10 mouse cellular contexts compared by ENCODE assay signal in the genomic region with DNA sequence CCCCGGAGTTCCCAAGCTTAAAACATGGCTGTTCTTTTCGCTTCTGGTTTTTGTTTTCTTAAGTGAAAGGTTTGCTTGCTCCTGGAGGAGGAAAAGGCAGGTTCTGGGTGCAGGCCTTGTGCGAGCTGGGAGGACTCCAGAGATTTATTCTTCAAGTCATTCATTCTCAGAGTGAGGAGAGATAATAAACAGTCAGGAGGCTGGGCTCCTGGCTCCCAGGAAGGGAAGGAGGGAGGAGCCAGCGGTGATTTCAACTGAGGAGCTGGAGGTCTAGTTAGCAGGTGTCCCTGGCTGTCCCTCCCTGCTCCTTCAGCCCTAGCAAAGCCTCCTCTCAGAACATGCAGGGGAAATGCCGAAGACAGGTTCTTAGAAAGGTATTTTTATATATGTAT. TPM values are rescaled to one million over a fixed set of nuclear protein-coding genes. Genes with fewer than 3 reads are reported as not detected.
DNase-seq lines count a peak whose midpoint lies in the region; ATAC-seq and TF ChIP-seq lines count a peak whose summit lies in the region.
"Had no signal": no experiment of that assay in that cellular context is flagged by ENCODE, and none has a peak within 500 bp of the region (broad histone marks: within the 10 kb centered on the region; RNA-seq: fewer than 3 reads in every experiment).

No protein-coding gene starts in this region.

- TF ChIP-seq POLR2A in heart, adult 2 months (IDR thresholded peaks at IDR 0.05; ENCODE audit: insufficient read depth, low read depth, low read length): peak; percentile 7; the same call in 1 of the 2 replicates

- WGBS in heart, adult 2 months: 18% methylated on average over 5 of the region's 5 CpGs
- WGBS in limb, embryonic 15.5 days: 48% methylated on average over 5 of the region's 5 CpGs
- 55% methylated on average over 5 of the region's 5 CpGs for WGBS in limb, embryonic 10.5 days
- 58% methylated on average over 5 of the region's 5 CpGs for WGBS in embryonic facial prominence, embryonic 15.5 days
- WGBS in liver, embryonic 15.5 days (ENCODE audit: insufficient replicate concordance): 57% methylated on average over 5 of the region's 5 CpGs

- TF ChIP-seq CTCF in heart, adult 2 months (IDR thresholded peaks at IDR 0.05): no peak

- no peak overlapping the region for H3K9ac ChIP-seq in heart, adult 2 months (ENCODE audit: low read depth, low read length)
- H3K9ac ChIP-seq in limb, embryonic 15.5 days: no peak overlapping the region
- H3K9ac ChIP-seq in embryonic facial prominence, embryonic 15.5 days: no peak overlapping the region
- H3K9ac ChIP-seq in liver, embryonic 15.5 days: no peak overlapping the region

- H3K36me3 ChIP-seq in heart, adult 2 months (ENCODE audit: control insufficient read depth, insufficient read depth, low read length): peaks cover 24% of the 10 kb centered on the region
- peaks cover 12% of the 10 kb centered on the region for H3K36me3 ChIP-seq in limb, embryonic 15.5 days
- H3K36me3 ChIP-seq in limb, embryonic 10.5 days: peaks cover 80% of the 10 kb centered on the region
- H3K36me3 ChIP-seq in embryonic facial prominence, embryonic 15.5 days: peaks cover 8% of the 10 kb centered on the region; the same call in 1 of the 2 replicates
- H3K36me3 ChIP-seq in liver, embryonic 15.5 days (replicated peaks): peaks cover 18% of the 10 kb centered on the region

- no peaks in the 10 kb centered on the region for H3K9me3 ChIP-seq in limb, embryonic 15.5 days
- H3K9me3 ChIP-seq in limb, embryonic 10.5 days (replicated peaks): no peaks in the 10 kb centered on the region
- peaks cover 3% of the 10 kb centered on the region; the same call in 1 of the 2 replicates for H3K9me3 ChIP-seq in embryonic facial prominence, embryonic 15.5 days (replicated peaks)
- no peaks in the 10 kb centered on the region for H3K9me3 ChIP-seq in liver, embryonic 15.5 days (replicated peaks)

- H3K4me1 ChIP-seq in heart, adult 2 months (ENCODE audit: control insufficient read depth, insufficient read depth, low read length): peaks cover 31% of the 10 kb centered on the region
- peaks cover 23% of the 10 kb centered on the region for H3K4me1 ChIP-seq in limb, embryonic 15.5 days
- peaks cover 42% of the 10 kb centered on the region for H3K4me1 ChIP-seq in limb, embryonic 10.5 days
- peaks cover 32% of the 10 kb centered on the region for H3K4me1 ChIP-seq in embryonic facial prominence, embryonic 15.5 days
- peaks cover 45% of the 10 kb centered on the region for H3K4me1 ChIP-seq in liver, embryonic 15.5 days (replicated peaks)

- intact Hi-C loops in heart, adult 2 months (cut with DNase I): loop anchor here (2.0 kb wide), 1 partner anchor 16 kb away; no protein-coding TSS in a partner anchor
- intact Hi-C loops in heart, postnatal 14 days (cut with DNase I): no loop called here

- no peak for TF ChIP-seq EP300 in heart, adult 2 months (IDR thresholded peaks at IDR 0.05; ENCODE audit: insufficient read depth, low read depth, low read length)

- no peak for ATAC-seq in limb, embryonic 15.5 days (ENCODE audit: insufficient number of reproducible peaks, low FRiP score, low TSS enrichment, low read depth)
- no peak for ATAC-seq in embryonic facial prominence, embryonic 15.5 days (ENCODE audit: insufficient number of reproducible peaks, low FRiP score, low TSS enrichment, low read depth)
- no peak for ATAC-seq in liver, embryonic 15.5 days (ENCODE audit: insufficient read depth)

- peak overlapping the region; percentile 74 for H3K27ac ChIP-seq in heart, adult 2 months
- peak overlapping the region; percentile 57 for H3K27ac ChIP-seq in limb, embryonic 15.5 days
- H3K27ac ChIP-seq in limb, embryonic 10.5 days: no peak overlapping the region
- H3K27ac ChIP-seq in embryonic facial prominence, embryonic 15.5 days (replicated peaks): peak overlapping the region; percentile 18; the same call in 1 of the 2 replicates
- peak overlapping the region; percentile 48 for H3K27ac ChIP-seq in liver, embryonic 15.5 days (replicated peaks)

- no peaks in the 10 kb centered on the region for H3K27me3 ChIP-seq in heart, adult 2 months (ENCODE audit: control insufficient read depth, insufficient read depth, low read length)
- no peaks in the 10 kb centered on the region for H3K27me3 ChIP-seq in limb, embryonic 15.5 days
- H3K27me3 ChIP-seq in limb, embryonic 10.5 days (ENCODE audit: low read depth, poor library complexity, severe bottlenecking): no peaks in the 10 kb centered on the region
- no peaks in the 10 kb centered on the region for H3K27me3 ChIP-seq in embryonic facial prominence, embryonic 15.5 days
- H3K27me3 ChIP-seq in liver, embryonic 15.5 days: peaks cover 10% of the 10 kb centered on the region; the same call in 1 of the 2 replicates
- H3K27me3 ChIP-seq: CH12.LX had no signal

- peak overlapping the region; percentile 8; the same call in 1 of the 2 replicates for H3K4me3 ChIP-seq in heart, adult 2 months
- H3K4me3 ChIP-seq in limb, embryonic 15.5 days: no peak overlapping the region
- H3K4me3 ChIP-seq in limb, embryonic 10.5 days: no peak overlapping the region
- H3K4me3 ChIP-seq in embryonic facial prominence, embryonic 15.5 days (replicated peaks): no peak overlapping the region
- no peak overlapping the region for H3K4me3 ChIP-seq in liver, embryonic 15.5 days (replicated peaks)
- H3K4me3 ChIP-seq: myocyte had no signal

- H3K79me2 ChIP-seq in heart, adult 2 months (replicated peaks; ENCODE audit: control insufficient read depth, insufficient read depth, low read length): 0 out of 2 replicates have a peak, but pooled peaks cover 2% of the 10 kb centered on the region

- no peak overlapping the region for H3K4me2 ChIP-seq in limb, embryonic 15.5 days
- H3K4me2 ChIP-seq in embryonic facial prominence, embryonic 15.5 days (replicated peaks): no peak overlapping the region
- H3K4me2 ChIP-seq in liver, embryonic 15.5 days: no peak overlapping the region

- no peak for DNase-seq in heart, adult 2 months
- DNase-seq in heart, postnatal 14 days: no peak
- DNase-seq in limb, embryonic 10.5 days (ENCODE audit: low spot score): no peak
- DNase-seq in urinary bladder, postnatal 25 days (ENCODE audit: low spot score): no peak
- DNase-seq in ovary, adult 18-20 months (ENCODE audit: low spot score): no peak

RNA-seq across cellular contexts. Expression of a gene that starts 6.9 kb away (rescaled TPM):
- 10 to 100 TPM; 51.0 to 58.3 TPM for total RNA-seq in heart, adult 2 months (2021)
- 27.0 and 37.1 TPM in 2 replicates for polyA plus RNA-seq in heart, adult 2 months (2012; rRNA removed)
- 10 to 100 TPM; 44.4 to 47.3 TPM for total RNA-seq in heart, postnatal 14 days (2021)
- polyA plus RNA-seq in limb, embryonic 15.5 days (2015; fragmentation: Nextera tagmentation; extraction: Ambion mirVana): 33.8 and 34.4 TPM in 2 replicates
- 43.0 and 47.9 TPM in 2 replicates for polyA plus RNA-seq in limb, embryonic 10.5 days (2016; fragmentation: Nextera tagmentation; extraction: Ambion mirVana)
- polyA plus RNA-seq in embryonic facial prominence, embryonic 15.5 days (2015; fragmentation: Nextera tagmentation; extraction: Ambion mirVana): 29.1 and 30.4 TPM in 2 replicates
- polyA plus RNA-seq in liver, embryonic 15.5 days (2015; fragmentation: Nextera tagmentation; extraction: Ambion mirVana): 16.9 and 21.5 TPM in 2 replicates
